Mouse (Mus musculus) adrenal gland, postnatal 4 days (tissue): ENCODE results near the gene Fbxl17. TPM values are rescaled to one million over a fixed set of nuclear protein-coding genes. Genes with fewer than 3 reads are reported as not detected.
A peak's percentile ranks its signal among the peaks of the same experiment; 100 is the strongest.

Experiments
- DNase-seq, 2 experiments: peaks; one replicate each; pipeline ENCODE4 v3.0.0; 2021 to 2022; ENCODE audit warnings: low spot score in 2 of 2, mixed read lengths in 2 of 2
- total RNA-seq, 2 experiments: library from RNA; stranded (reverse); gene quantifications; 2 replicates each; pipeline ENCODE4 v1.2.3; 2021

Fbxl17 gene
- total RNA-seq, 2 experiments from 2014 or later, result 40.3 to 44.5 TPM

- DNase-seq, result no peak
These were observed 157.4 kb downstream of the Fbxl17 start for GRCm38 (mm10) chr17:63342440-63342839.

GRCm38 (mm10) chr17:63341203-63341602 is 158.6 kb downstream of the Fbxl17 start:
- DNase-seq, result no peak

- DNase-seq, result no peak
These were observed 170.9 kb downstream of the Fbxl17 start for GRCm38 (mm10) chr17:63328888-63329287.

GRCm38 (mm10) chr17:63326227-63326626 is 173.6 kb downstream of the Fbxl17 start:
- DNase-seq, result no peak

- DNase-seq, result no peak
These were observed 175.1 kb downstream of the Fbxl17 start for GRCm38 (mm10) chr17:63324672-63325071.

- DNase-seq, result peak; percentile 31 to 40
These were observed 175.8 kb downstream of the Fbxl17 start for GRCm38 (mm10) chr17:63324039-63324438.

GRCm38 (mm10) chr17:63322846-63323245 is 177.0 kb downstream of the Fbxl17 start:
- no peak for DNase-seq

GRCm38 (mm10) chr17:63321290-63321689 is 178.5 kb downstream of the Fbxl17 start:
- no peak for DNase-seq

GRCm38 (mm10) chr17:63317518-63317917 is 182.3 kb downstream of the Fbxl17 start:
- no peak for DNase-seq

- DNase-seq, result no peak
These were observed 184.0 kb downstream of the Fbxl17 start for GRCm38 (mm10) chr17:63315646-63316480.

- DNase-seq, result no peak
These were observed 187.0 kb downstream of the Fbxl17 start for GRCm38 (mm10) chr17:63312804-63313203.

- no peak for DNase-seq
These were observed 187.5 kb downstream of the Fbxl17 start for GRCm38 (mm10) chr17:63312330-63312729.

- no peak for DNase-seq
These were observed 188.2 kb downstream of the Fbxl17 start for GRCm38 (mm10) chr17:63311613-63312012.

- no peak for DNase-seq
These were observed 189.8 kb downstream of the Fbxl17 start for GRCm38 (mm10) chr17:63310021-63310420.

- DNase-seq, result no peak
These were observed 196.0 kb downstream of the Fbxl17 start for GRCm38 (mm10) chr17:63303862-63304261.

GRCm38 (mm10) chr17:63301822-63302393 is 197.9 kb downstream of the Fbxl17 start:
- DNase-seq, result no peak

GRCm38 (mm10) chr17:63295471-63295870 is 204.3 kb downstream of the Fbxl17 start:
- DNase-seq, result no peak

- DNase-seq, result no peak
These were observed 204.9 kb downstream of the Fbxl17 start for GRCm38 (mm10) chr17:63294961-63295360.

- no peak for DNase-seq
These were observed 205.8 kb downstream of the Fbxl17 start for GRCm38 (mm10) chr17:63293979-63294378.

GRCm38 (mm10) chr17:63289317-63289913 is 210.4 kb downstream of the Fbxl17 start:
- no peak for DNase-seq

GRCm38 (mm10) chr17:63288850-63289249 is 211.0 kb downstream of the Fbxl17 start:
- no peak for DNase-seq

- DNase-seq, result peak in 1 of 2 experiments; percentile 17
These were observed 212.4 kb downstream of the Fbxl17 start for GRCm38 (mm10) chr17:63287413-63287812.
